Mouse (Mus musculus) Muller cell, postnatal 12 days (primary cell): Measurements from ENCODE around the gene Gm11232.

Experiments
- DNase-seq: peaks from one replicate; pipeline ENCODE4 v3.0.0-alpha.2; 2015; ENCODE audit errors: inconsistent ontology term

The Gm11232 gene

GRCm38 (mm10) chr4:71757865-71758264 is at the start of gene Gm11232:
Gene Gm11232, minus strand, starts transcription at chr4:71757965.
- no peak for DNase-seq

GRCm38 (mm10) chr4:71805977-71806534 is 48.3 kb upstream of the Gm11232 start:
- DNase-seq, result peak; percentile 84

GRCm38 (mm10) chr4:71765529-71765928 is 7.8 kb upstream of the Gm11232 start:
- DNase-seq, result no peak

- peak; percentile 98 for DNase-seq
Observed at GRCm38 (mm10) chr4:71765071-71765470, 7.3 kb upstream of the Gm11232 start.

GRCm38 (mm10) chr4:71756441-71757221 is 1.1 kb downstream of the Gm11232 start:
- DNase-seq, result no peak

GRCm38 (mm10) chr4:71745741-71746140 is 12.0 kb downstream of the Gm11232 start:
- DNase-seq, result no peak

GRCm38 (mm10) chr4:71736529-71736928 is 21.2 kb downstream of the Gm11232 start:
- no peak for DNase-seq

- peak; percentile 59 for DNase-seq
Observed at GRCm38 (mm10) chr4:71735261-71735660, 22.5 kb downstream of the Gm11232 start.

GRCm38 (mm10) chr4:71729401-71729800 is 28.4 kb downstream of the Gm11232 start:
- peak; percentile 67 for DNase-seq

- no peak for DNase-seq
Observed at GRCm38 (mm10) chr4:71727611-71728010, 30.2 kb downstream of the Gm11232 start.

GRCm38 (mm10) chr4:71727056-71727455 is 30.7 kb downstream of the Gm11232 start:
- DNase-seq, result no peak

GRCm38 (mm10) chr4:71725889-71726288 is 31.9 kb downstream of the Gm11232 start:
- no peak for DNase-seq
